Mouse (Mus musculus) heart, postnatal 36 days (tissue): ENCODE measurements around the gene Sorbs2. TPM values are rescaled to one million over a fixed set of nuclear protein-coding genes. Genes with fewer than 3 reads are reported as not detected.

Source experiments
- total RNA-seq, 2 experiments: library from RNA; stranded (reverse); gene quantifications; 2 replicates each; pipeline ENCODE4 v1.2.3; 2021

Gene Sorbs2
- total RNA-seq, 2 experiments from 2014 or later = 520 to 531 TPM

Other genes with a start within 250 kb of the Sorbs2 start
- gene F11, start 245.8 kb upstream of the Sorbs2 start, total RNA-seq = not detected
- not detected for gene Klkb1, start 212.9 kb upstream of the Sorbs2 start, total RNA-seq
- gene Gm45753, start 199.3 kb upstream of the Sorbs2 start, total RNA-seq = not detected
- 1 to 10 TPM; 2.3 to 2.4 TPM for gene Cyp4v3, start 174.6 kb upstream of the Sorbs2 start, total RNA-seq
- gene Fam149a, start 125.5 kb upstream of the Sorbs2 start, total RNA-seq = 1 to 10 TPM; 3.0 to 3.4 TPM
- 1 to 10 TPM; 6.5 to 8.0 TPM for gene Tlr3, start 96.7 kb upstream of the Sorbs2 start, total RNA-seq